Mouse (Mus musculus) left cerebral cortex, postnatal 10 days (tissue): Measurements from ENCODE around the gene Rinl. TPM values are rescaled to one million over a fixed set of nuclear protein-coding genes. Genes with fewer than 3 reads are reported as not detected.

Source experiments
- DNase-seq, 2 experiments: peaks; one replicate each; pipeline ENCODE4 v3.0.0; 2021 to 2022; ENCODE audit warnings: low spot score in 2 of 2, mixed read lengths in 1 of 2; ENCODE audit errors: extremely low spot score in 1 of 2
- intact Hi-C: fragments of 180-260 bp; cut with DNase I; formaldehyde crosslinking; loops from one replicate; pipeline ENCODE4 v1.15.1; 2025
- total RNA-seq, 2 experiments: library from RNA; stranded (reverse); gene quantifications; 2 replicates each; pipeline ENCODE4 v1.2.3; 2021

Gene Rinl
- total RNA-seq, 2 experiments from 2014 or later: 0.83 to 3.5 TPM

GRCm38 (mm10) chr7:28775129-28775528, 13.6 kb upstream of the Rinl start:
- no peak for DNase-seq
- intact Hi-C loops: no loop called here

- DNase-seq: peak in 1 of 2 experiments; percentile 43
- intact Hi-C loops: no loop called here
These were observed 9.9 kb upstream of the Rinl start for GRCm38 (mm10) chr7:28778825-28779224.

- intact Hi-C loops: loop anchor here (5.0 to 10.0 kb wide), 2 partner anchors 185 to 257 kb away; partner anchors contain the start of gene Actn4
- DNase-seq: peak; percentile 84 to 91
These were observed 8.6 kb upstream of the Rinl start for GRCm38 (mm10) chr7:28780067-28780658.

- intact Hi-C loops: loop anchor here (5.0 to 10.0 kb wide), 2 partner anchors 184 to 256 kb away; partner anchors contain the start of gene Actn4
- DNase-seq: peak; percentile 40 to 54
These were observed 7.9 kb upstream of the Rinl start for GRCm38 (mm10) chr7:28780857-28781256.

DNA sequence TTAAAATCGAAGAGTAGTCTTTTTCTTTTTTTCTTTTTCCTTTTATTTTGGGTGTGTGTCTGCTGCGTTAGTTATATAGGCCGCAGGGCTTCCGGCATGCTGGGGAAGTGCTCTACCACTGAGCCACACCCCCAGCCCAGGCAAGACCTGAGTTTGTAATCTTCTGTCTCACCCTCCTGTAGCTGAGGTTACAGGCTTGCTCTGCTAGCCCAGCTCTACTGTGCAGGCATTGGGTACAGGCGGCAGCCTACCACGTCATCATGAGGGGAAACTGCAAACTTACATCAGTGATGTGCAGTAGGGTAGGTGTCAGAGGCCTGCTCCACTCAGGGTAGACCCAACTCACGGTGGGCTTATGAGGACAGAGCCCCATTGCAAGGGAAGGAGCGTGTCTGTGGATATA, 7.5 kb upstream of the Rinl start:
- no peak for DNase-seq
- intact Hi-C loops: loop anchor here (5.0 to 10.0 kb wide), 2 partner anchors 184 to 256 kb away; partner anchors contain the start of gene Actn4

DNA sequence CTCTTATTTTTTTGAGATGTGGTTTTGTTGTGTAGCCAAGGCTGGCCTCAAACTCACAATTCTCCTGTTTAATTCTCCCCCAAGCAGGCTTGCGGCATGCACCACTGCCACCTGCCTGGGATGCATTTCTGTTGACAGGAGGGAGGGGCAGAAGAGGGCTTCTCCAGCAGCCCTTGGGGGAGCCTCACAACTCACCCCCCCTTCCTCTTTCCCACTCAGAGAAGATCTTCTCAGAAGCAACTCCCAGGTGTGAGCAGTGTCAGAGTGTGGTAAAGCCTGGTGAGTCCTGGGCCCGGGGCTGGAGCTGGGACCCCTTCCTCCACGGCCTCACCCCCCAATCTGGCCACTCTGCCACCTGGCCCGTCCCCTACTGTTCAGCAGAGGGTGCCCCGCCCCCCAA, 3.6 kb upstream of the Rinl start:
- intact Hi-C loops: loop anchor here (10.0 kb wide), 1 partner anchor 180 kb away; the partner anchor contains the start of gene Actn4
- DNase-seq: no peak

- intact Hi-C loops: loop anchor here (10.0 kb wide), 1 partner anchor 177 kb away; the partner anchor contains the start of gene Actn4
- no peak for DNase-seq
These were observed 885 bp upstream of the Rinl start for GRCm38 (mm10) chr7:28787884-28788283.

DNA sequence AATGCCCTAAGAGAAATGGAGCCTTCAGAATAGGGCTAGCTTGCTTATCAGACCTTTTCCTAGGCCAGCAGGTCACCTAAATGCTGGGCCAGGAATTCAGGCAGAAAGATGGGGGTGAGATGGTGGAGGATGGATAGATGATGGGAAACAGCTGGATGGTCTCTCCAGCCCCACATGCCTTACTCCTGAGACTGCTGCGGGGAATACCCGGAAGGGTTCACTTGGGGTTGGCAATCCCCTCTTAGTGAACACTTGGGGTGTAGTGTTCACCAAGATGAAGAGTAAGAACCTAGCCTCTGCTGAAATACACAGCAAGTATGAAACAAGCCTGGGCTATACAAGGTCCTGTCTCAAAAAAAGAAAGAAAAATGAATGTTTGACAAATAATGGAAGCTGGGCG, 466 bp downstream of the Rinl start:
- intact Hi-C loops: loop anchor here (10.0 kb wide), 1 partner anchor 176 kb away; the partner anchor contains the start of gene Actn4
- no peak for DNase-seq

DNA sequence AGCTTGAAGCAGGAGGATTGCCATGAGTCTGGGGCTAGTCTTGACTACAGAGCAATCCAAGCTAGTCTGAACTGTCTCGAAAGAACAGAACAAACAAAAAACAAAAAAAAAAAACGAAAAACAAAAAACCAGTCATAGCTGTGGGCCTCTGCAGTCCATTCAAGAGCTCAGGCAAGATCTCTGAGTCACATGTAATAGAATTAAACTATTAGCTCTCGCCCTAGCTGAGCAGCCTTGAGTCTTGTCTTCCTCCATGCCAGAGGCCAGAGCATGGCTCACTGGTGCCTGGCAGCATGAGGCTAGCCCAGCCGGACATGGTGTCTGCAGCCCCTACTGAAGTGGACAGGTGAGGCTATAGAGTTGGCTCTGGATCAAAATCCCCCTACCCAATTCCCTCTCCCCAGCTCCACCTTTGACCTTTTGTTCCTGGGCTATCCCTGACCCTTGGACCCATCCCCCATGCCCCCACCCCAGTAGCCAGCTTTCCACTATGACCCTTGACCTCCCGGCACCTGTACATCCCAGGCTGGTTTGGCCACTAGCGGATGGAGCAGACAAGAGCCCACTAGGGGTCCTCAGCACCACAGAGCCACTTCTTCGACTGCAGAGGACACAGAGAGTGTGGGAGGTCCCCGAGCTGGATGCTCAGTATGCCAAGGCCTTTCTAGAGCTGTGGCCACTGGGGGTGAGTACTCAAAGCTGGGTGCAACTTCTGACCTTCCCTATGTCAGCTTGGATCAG, 1.5 kb downstream of the Rinl start:
- intact Hi-C loops: no loop called here
- peak in 1 of 2 experiments; percentile 55 for DNase-seq

- no peak for DNase-seq
- intact Hi-C loops: no loop called here
These were observed 2.9 kb downstream of the Rinl start for GRCm38 (mm10) chr7:28791706-28792105.

- DNase-seq: no peak
- intact Hi-C loops: no loop called here
These were observed 3.8 kb downstream of the Rinl start for GRCm38 (mm10) chr7:28792391-28793185.

DNA sequence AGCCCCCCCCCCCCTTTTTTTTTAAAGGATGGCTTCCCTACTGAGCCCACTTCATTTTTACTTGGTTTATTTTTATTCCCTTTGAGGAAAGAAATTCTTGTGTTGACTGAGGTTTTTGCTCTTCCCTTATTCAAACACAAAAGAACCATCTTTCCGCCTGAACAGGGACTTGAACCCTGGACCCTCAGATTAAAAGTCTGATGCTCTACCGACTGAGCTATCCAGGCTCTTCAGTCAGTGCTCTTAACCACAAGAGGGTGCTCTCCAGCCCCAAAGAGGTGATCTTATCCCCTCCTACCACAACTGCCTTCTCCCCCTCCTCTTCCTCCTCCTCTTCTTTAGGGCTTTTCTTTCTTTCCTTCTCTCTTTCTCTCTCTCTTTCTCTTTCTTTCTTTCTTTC, 5.1 kb downstream of the Rinl start:
- intact Hi-C loops: no loop called here
- DNase-seq: no peak

DNA sequence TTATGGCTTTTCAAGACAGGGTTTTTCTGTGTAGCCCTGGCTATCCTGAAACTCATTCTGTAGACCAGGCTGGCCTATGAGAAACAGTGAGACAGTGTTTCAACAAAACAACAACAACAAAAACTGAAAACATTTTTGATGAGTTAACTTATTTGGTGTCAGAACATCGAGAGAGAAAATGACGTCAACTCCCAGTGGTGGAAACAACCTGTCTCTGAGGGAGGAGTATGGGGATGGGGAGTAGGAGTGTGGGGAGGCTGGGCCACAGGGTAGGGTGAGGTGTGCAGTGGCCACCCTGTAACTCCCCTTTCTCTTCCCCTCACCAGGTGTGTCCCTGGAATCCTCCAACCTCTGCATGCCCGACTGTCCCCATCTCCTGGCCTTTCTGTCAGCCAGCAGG, 5.7 kb downstream of the Rinl start:
- intact Hi-C loops: no loop called here
- no peak for DNase-seq

DNA sequence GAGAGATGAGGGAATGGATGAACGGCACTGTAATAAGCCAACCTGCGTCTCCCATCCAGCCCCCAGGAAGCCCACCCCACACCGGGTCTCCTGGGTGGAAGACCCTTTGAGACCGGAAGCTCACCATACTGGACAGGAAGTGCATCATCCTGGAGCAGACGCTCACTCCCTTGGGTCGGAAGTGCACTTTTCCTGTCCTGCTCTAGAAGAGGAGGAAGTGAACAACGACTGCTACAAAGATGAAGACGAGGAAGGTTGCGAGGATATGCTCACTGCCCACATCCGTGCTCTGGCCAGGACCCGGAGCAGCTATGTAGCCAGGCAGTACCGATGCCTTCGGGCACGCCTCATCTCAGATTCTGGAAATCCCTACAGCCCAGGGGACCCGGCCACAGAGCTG, 7.1 kb downstream of the Rinl start:
- intact Hi-C loops: loop anchor here (5.0 kb wide), 1 partner anchor 71 kb away; no protein-coding TSS in a partner anchor
- no peak for DNase-seq

DNA sequence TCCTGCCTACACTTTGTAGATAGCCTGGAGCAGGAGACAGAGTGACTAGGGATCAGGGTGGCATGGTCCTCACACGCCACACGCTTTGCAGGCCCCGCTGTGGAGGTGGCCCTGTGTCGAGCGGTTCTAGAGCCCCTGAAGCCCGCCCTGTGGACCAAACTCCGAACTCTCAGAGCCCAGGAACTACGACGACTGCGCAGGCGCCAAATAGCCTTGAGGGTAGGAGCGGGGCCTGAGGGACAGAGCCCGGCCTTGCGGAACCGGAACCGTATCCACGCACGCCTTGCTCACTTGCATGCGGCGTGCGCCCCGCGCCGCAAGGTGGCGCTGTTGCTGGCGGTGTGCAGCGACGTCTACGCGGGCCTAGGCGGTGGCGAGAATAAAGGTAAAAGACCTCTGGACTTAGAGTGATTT, 7.8 kb downstream of the Rinl start:
- intact Hi-C loops: loop anchor here (5.0 kb wide), 1 partner anchor 71 kb away; no protein-coding TSS in a partner anchor
- peak; percentile 58 to 89 for DNase-seq

DNA sequence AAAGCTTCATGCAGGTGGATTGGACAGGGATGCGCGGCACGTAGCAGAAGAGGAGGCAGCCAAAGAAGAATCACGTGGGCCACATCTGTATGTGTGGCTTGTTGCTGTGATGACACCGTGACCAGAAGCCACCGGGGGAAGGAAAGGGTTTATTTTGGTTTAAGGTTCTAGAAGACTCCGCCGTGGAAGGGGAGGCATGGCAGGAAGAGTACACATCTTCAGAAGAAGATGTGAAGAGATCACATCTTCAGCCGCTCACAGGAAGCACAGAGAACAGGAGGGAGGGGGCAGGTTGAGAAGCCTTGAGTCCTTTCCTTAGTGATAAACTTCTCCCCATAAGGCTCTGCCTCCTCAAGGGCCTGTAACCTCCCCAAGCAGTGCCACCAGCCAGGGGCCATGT, 11.2 kb downstream of the Rinl start:
- no peak for DNase-seq
- intact Hi-C loops: loop anchor here (5.0 kb wide), 1 partner anchor 67 kb away; no protein-coding TSS in a partner anchor

DNA sequence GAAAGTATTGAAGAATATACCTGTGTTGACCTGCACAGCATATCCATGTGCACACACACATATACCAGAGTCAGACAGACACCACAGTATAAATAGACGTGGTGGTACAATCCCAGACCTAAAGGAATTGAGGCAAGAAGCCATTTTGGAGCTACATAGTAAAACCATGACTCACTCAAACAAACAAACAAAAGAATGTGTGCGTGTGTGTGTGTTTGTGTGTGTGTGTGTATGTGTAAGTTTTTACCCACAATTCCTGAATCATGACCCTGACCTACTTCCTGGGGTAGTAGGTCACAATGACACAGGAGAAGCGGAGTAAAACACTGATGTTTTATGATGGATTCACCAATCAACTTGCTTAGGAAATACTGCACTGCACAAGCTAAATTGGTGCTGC, 12.7 kb downstream of the Rinl start:
- DNase-seq: no peak
- intact Hi-C loops: no loop called here

- no peak for DNase-seq
- intact Hi-C loops: no loop called here
These were observed 13.3 kb downstream of the Rinl start for GRCm38 (mm10) chr7:28801901-28802670.
